9 mouse cellular contexts compared by ENCODE assay signal in the genomic region with DNA sequence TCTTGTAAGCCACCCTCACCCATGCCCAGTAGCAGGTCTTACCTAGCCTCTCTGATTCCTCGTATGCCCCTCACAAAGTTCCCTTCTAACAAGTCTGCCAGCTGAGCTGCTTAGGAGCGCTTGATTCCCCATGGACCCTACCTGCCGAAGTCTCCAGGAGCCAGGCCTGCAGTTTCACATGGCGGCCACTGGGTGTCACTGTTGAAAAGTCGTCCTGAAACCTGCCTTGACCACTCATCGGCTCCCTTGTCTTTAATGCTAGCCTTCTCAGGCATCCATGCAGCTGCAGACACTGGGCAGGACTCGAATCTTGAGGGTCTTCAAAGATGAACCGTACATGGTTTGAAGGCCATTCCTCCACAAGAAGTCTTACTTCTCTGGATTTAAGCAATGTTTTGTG. TPM values are rescaled to one million over a fixed set of nuclear protein-coding genes. Genes with fewer than 3 reads are reported as not detected.
DNase-seq lines count a peak whose midpoint lies in the region; ATAC-seq lines count a peak whose summit lies in the region.
"Had no signal": no experiment of that assay in that cellular context is flagged by ENCODE, and none has a peak within 500 bp of the region (broad histone marks: within the 10 kb centered on the region; RNA-seq: fewer than 3 reads in every experiment).

No protein-coding gene starts in this region.

- no peaks in the 10 kb centered on the region for H3K9me3 ChIP-seq in forebrain, embryonic 14.5 days (replicated peaks; ENCODE audit: control insufficient read depth, low read length)
- H3K9me3 ChIP-seq in intestine, embryonic 15.5 days = no peaks in the 10 kb centered on the region

- H3K9ac ChIP-seq in forebrain, embryonic 14.5 days (ENCODE audit: low read length) = no peak overlapping the region
- H3K9ac ChIP-seq in intestine, embryonic 15.5 days = no peak overlapping the region

- H3K4me3 ChIP-seq in forebrain, embryonic 14.5 days (ENCODE audit: low read depth, low read length) = no peak overlapping the region
- no peak overlapping the region for H3K4me3 ChIP-seq in intestine, embryonic 15.5 days (replicated peaks)
- H3K4me3 ChIP-seq: myocyte had no signal

- no peak overlapping the region for H3K27ac ChIP-seq in forebrain, embryonic 14.5 days (ENCODE audit: low read depth, low read length)
- no peak overlapping the region for H3K27ac ChIP-seq in intestine, embryonic 15.5 days

- H3K36me3 ChIP-seq in forebrain, embryonic 14.5 days (ENCODE audit: control insufficient read depth, insufficient read depth, low read length) = no peaks in the 10 kb centered on the region
- no peaks in the 10 kb centered on the region for H3K36me3 ChIP-seq in intestine, embryonic 15.5 days

- ATAC-seq in forebrain, embryonic 14.5 days = 0 out of 2 replicates have a peak, but pooled peaks have one; percentile 16
- ATAC-seq in intestine, embryonic 15.5 days = peak; percentile 49; the same call in 1 of the 2 replicates

- WGBS in forebrain, embryonic 14.5 days = 7% methylated on average over 8 of the region's 8 CpGs
- 6% methylated on average over 8 of the region's 8 CpGs for WGBS in intestine, embryonic 15.5 days

- DNase-seq in urinary bladder, adult 18-20 months (ENCODE audit: low spot score in 2 of 2) = peak; percentile 19 to 23
- DNase-seq in urinary bladder, postnatal 10 days (ENCODE audit: low spot score) = no peak
- peak; percentile 38 for DNase-seq in c-Kit-positive CD71-negative TER-119-negative erythroid progenitor cells, embryonic 14.5 days (ENCODE audit: low read depth)
- DNase-seq in forebrain, embryonic 14.5 days (ENCODE audit: low spot score) = peak; percentile 74
- peak; percentile 49 to 60 for DNase-seq in lung, adult 18-20 months
- DNase-seq in ovary, postnatal 14 days (ENCODE audit: low spot score) = peak; percentile 64
- DNase-seq in thymus, postnatal 36 days = peak; percentile 28 to 45

- H3K4me2 ChIP-seq in forebrain, embryonic 14.5 days (ENCODE audit: low read length) = no peak overlapping the region
- H3K4me2 ChIP-seq in intestine, embryonic 15.5 days (replicated peaks) = no peak overlapping the region

- peaks cover 5% of the 10 kb centered on the region; the same call in 1 of the 2 replicates for H3K4me1 ChIP-seq in forebrain, embryonic 14.5 days (ENCODE audit: control insufficient read depth, insufficient read depth, low read length)
- no peaks in the 10 kb centered on the region for H3K4me1 ChIP-seq in intestine, embryonic 15.5 days (replicated peaks)

- H3K27me3 ChIP-seq in forebrain, embryonic 14.5 days (replicated peaks; ENCODE audit: control insufficient read depth, insufficient read depth, low read length) = 0 out of 2 replicates have a peak, but pooled peaks cover 6% of the 10 kb centered on the region
- 0 out of 2 replicates have a peak, but pooled peaks cover 2% of the 10 kb centered on the region for H3K27me3 ChIP-seq in intestine, embryonic 15.5 days (replicated peaks)

RNA-seq across cellular contexts. Expression of a gene that starts 19.6 kb away (rescaled TPM):
- polyA plus RNA-seq in forebrain, embryonic 14.5 days (2014; fragmentation: Nextera tagmentation; extraction: Ambion mirVana) = 27.1 and 34.4 TPM in 2 replicates
- 27.8 and 28.3 TPM in 2 replicates for polyA plus RNA-seq in intestine, embryonic 15.5 days (2015; fragmentation: Nextera tagmentation; extraction: Ambion mirVana)

RNA-seq across cellular contexts. Expression of a gene that starts 34.8 kb away (rescaled TPM):
- 99.7 and 110 TPM in 2 replicates for polyA plus RNA-seq in forebrain, embryonic 14.5 days (2014; fragmentation: Nextera tagmentation; extraction: Ambion mirVana)
- polyA plus RNA-seq in intestine, embryonic 15.5 days (2015; fragmentation: Nextera tagmentation; extraction: Ambion mirVana) = 132 TPM in 2 replicates
